Mouse (Mus musculus) kidney, postnatal 10 days (tissue): ENCODE data around the gene Sbp.

ENCODE experiments used
- DNase-seq: peaks from one replicate; pipeline ENCODE4 v3.0.0; 2021; ENCODE audit warnings: mixed read lengths

Gene Sbp

GRCm38 (mm10) chr17:23992789-23993553 lies 51.5 kb downstream of the Sbp start:
- peak; percentile 77 for DNase-seq

GRCm38 (mm10) chr17:23993559-23994428 lies 52.3 kb downstream of the Sbp start:
- peak; percentile 97 for DNase-seq

GRCm38 (mm10) chr17:23994667-23995066 lies 53.2 kb downstream of the Sbp start:
- DNase-seq: no peak
